Mouse (Mus musculus): Measurements from ENCODE around the gene Ipcef1. TPM values are rescaled to one million over a fixed set of nuclear protein-coding genes. Genes with fewer than 3 reads are reported as not detected.
"Not testable (repeated sequence)": the region's sequence is repeated elsewhere in the genome, so short reads cannot be mapped to it uniquely, and the experiment has no call there.

The Ipcef1 gene
- total RNA-seq, 4 experiments from 2014 or later, result 1.2 to 1.9 (median 1.5) TPM

DNA sequence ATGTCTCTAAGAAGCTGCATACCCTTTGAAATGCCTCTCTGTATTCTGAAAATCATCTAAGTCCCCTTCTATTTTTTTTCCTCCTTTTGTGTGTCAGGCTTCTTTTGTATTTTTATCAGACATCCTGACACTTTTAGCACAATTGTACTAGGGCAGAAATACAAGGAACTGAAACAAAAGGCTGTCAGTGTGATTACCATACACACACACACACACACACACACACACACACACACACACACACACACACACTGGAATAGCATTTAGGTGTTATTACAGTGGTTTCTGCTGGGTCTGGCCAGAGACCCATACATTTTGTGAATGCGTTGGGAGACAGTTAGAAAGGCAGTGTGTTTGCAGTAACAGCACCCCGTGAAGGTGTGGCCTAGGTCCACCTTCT, 18.8 kb downstream of the Ipcef1 start:
- DNase-seq, result no peak

DNA sequence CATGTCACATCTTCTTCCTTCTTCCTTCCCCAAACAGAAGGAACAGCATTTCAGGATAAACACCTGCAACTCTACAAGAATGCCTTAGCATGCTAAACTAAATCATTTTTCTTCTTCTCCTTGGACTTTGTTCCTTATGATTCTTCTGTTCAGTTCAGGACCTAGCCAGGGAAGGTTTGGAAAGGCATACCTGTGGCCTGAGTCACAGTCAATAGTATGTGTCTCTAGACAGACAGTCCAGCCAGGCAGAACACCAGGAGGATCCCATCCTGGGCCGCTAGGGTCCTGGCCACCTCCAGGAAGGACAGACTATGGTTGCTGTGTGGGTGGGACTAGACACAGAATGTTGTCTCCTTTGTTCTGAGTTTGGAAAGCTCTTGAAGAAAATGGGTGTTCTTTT, 27.2 kb downstream of the Ipcef1 start:
- no peak for DNase-seq

DNA sequence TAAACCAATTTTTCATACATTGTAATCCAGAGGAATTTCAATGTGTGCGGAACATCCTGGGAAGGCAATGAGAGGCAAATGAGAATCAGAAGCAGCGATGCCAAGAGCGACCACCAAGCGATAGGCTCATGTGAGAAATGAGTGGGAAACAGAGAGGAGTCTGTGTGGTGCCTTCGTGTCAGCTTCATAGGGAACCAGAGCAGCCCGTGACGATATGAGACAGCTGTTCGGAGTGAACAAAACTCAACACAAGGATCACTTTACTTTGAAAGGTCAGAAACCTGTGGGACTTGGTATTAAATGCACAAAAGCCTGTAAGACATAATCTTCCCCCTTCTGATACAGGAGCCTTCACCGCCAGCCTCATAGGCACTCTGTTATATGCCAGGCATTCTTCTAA, 31.7 kb downstream of the Ipcef1 start:
- DNase-seq, result no peak

DNA sequence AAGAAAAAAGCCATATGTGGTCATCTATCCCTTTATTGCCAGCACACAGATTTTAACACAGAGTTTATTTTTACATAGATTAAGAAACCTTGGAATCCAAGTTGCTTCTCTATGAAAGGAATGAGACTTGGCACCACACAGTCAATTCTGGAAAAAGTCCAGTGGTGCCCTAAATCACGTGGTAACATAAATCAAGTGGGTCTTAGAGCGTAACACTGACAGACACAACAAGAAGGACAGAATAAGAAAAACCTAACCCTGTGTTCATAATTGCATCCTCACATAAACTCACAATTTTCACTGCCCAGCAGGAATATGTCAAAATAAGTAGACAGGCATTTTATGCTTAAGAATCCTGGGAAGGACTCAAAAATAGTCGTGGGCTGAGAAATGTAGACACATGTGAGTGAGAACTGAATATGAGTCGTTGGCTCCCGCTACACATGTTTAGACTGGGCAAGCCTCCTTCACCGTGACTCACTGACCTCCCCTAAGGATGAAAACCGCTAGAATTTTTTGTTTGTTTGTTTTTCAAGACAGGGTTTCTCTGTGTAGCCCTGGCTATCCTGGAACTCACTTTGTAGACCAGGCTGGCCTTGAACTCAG, 32.4 kb downstream of the Ipcef1 start:
- no peak for DNase-seq

DNA sequence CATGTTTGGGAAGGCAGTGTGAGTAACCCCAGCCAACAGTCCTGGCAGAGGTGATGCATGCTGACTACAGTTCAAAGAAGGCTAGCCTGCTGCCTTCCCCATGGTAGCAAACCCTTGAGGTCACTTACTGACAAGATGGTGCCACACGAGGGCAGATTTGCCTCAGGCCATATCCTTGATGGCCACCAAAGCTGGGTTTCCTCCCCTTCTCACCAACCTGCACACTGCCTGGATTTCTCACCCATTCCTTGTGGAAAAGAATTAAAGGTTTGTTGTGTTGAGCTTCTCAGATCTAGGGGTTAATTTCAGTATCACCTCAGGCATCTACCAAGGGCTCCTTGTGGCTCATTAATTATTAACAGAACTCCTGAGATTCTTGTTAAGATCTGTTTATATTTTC, 37.1 kb downstream of the Ipcef1 start:
- no peak for DNase-seq

DNA sequence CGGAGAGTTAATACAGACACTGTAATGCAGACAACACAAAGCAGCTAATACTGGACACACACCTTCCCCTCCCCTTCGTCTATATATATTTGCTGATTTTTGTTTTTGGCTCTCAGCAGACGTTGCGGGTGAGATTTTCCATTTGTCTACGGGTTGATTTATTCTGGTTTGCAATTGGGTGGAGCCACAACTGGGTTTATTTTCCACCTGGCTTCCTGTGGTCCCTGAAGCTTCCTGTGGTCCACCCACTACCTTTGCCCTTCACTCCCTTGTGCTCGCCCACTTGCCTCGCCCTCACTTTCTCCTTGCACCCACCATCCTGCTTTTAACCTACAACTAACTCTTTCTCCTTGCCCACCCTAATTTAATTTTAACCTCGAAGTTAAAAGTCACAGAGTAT, 41.7 kb downstream of the Ipcef1 start:
- DNase-seq, result no peak

DNA sequence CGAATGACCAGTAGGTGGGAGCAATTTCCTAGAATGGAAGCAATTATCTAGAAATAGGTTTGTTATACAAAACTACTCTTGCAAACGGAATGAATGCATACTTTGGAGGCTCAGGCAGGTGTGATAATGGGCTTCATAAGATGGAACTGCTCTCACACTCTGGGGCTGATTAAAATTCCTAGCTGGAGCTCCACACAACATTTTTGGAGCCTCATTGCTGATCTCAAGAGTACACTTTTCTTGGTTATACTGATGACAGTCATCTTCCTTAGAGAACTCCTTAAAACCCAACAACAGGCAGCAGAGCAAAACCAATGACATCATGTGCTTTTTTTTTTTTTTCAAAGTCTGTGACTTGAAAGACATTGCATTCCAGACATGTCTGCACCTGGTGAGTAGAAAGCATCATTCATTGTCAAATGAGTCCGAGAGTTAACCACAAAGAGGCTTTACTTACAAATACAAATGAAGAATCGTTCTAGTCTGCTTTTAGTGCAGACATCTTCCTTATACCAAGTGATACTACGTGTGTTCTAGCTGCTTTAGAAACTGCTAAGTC, 47.2 kb downstream of the Ipcef1 start:
- no peak for DNase-seq

DNA sequence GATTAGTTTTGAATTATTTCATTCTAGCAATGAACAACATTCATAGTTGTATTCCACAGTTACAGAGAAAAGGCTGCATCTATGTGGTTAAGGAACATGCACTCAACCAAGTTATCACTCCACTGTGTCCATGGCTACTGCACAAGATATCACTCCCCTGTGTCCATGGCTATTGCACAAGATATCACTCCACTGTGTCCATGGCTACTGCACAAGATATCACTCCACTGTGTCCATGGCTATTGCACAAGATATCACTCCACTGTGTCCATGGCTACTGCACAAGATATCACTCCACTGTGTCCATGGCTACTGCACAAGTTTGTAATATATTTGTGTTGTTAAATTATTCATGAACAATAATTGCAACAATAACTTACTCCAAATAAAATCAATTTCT, 48.4 kb downstream of the Ipcef1 start:
- DNase-seq, result not testable (repeated sequence)

DNA sequence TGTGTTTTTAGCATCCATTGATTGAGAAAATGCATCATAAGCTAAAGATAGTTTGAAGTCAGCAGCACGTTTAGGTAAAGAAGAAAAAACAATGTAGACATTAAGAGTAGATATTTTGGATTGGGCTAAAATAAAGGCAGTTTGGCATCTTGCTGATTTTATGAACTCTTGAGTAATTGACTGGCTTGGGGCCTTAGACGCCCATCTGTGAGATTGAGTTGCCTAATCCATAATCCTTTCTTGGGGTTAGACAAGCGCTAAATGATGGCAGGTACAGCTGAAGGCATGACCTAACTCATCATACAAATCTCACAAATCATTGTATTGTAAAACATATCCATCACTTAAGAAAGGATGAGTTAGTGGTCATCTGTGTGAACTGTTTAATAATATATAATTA, 52.9 kb downstream of the Ipcef1 start:
- no peak for DNase-seq

DNA sequence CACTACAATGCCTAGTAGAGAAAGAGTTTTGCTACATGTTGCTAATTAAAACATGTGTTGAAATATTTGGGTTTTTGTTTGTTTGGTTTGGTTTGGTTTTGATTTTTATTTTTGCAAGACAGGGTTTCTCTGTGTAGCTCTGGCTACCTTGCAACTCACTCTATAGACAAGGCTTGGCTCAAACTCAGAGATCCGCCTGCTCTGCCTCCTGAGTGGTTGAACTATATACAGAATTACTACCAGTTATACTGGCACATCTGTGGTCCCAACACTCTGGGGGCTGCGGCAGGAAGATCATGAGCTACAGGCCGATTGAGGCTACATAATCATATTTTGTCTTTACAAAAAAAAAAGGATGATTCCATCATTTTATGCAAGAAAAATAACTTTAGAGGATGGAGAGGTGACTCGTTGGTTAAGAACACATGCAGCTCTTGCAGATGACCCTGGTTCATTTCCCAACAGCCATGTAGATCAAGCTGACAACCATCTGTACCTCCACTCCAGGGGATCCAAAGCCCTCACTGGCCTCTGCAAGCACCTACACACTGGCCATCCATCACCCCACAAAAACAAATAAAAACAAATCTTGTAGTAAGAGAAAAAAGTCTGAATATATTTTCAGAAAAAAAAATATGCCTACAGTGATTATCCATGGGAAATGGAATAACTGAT, 53.6 kb downstream of the Ipcef1 start:
- DNase-seq, result no peak

DNA sequence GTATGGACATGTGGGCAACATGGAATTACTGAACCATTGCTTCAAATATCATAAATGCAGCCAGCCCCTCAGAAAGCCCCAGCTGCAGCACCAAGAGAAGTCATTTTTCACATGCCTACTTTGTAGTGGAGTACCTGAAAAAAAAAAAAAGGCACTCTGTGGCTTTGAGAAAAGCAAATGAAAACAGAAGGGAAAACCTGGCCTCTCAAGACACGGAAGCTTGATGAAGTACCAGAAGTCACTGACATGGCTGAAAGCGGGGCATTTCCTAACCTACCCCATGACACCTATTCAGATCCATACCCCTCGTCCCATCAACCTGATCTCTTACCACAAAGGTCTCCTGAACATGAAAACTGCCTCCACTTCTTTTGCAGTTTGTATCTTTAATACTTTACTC, 55.4 kb downstream of the Ipcef1 start:
- no peak for DNase-seq

DNA sequence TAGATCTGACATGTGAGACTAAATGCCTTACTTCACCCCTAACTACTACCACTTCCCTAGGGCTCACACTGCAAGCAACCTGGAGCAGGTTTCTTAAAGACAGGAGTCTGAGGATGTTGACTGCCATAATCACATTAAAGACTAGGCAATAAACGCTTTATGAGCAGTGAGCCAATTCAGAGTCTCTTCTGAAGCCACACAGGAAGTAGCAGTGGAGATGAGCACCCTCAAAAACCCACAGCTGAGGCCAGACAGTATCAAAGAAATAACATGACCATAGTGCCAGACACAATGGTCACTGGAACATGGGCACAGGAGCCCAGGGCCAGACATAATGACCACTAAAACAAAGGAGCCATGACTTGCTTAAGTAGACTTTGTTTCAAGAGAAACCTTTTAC, 63.7 kb downstream of the Ipcef1 start:
- DNase-seq, result no peak

DNA sequence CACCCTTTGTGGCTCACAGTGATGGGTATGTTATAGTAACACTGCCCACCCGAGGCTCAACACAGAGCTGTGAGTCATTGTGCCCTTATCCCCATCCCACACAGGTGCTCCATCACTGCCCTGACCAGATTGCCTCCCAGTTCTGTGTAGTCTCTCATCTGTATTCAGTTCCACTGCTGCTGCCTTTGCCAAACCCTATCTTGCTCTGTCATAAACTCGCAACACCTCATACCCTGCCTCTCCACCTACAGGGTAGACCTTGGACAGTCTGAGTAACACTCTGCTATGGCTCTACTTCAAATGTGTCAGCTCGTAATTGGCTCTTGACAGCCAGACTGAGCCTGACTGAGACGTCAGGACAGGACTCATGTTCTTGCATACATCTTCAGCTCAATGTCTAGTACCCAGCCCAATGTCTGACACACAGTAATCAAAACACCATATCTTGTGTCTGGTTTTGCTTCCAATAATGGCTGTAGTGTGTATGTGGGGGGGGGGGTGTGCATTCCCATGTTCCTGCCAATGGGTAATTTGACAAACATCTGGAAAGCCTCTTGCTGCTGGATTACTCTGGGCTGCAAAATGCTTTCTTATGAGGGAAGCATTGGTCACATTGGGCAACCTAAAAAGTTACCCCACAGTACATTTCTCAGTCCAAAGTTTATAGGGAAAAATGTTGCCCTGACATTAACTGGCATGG, 64.7 kb downstream of the Ipcef1 start:
- no peak for DNase-seq

DNA sequence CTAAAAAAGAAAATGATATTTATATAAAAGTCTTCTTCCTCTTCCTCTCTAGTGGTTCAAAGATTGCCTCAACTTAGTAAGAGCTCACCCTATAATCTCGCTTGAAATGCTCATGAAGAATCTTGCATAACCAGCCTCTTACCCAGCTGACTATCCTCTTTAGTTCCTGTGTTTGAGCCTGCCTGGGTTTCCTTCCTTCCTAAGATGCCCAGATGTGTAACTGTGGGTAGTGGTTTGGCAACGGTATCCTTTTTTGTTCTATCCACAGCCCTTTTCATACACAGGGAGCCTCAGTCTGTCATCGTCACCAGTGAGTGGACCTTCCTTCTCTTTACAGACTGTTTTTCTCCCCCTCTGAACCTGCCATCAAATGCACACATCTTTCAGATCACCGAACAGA, 66.0 kb downstream of the Ipcef1 start:
- no peak for DNase-seq

DNA sequence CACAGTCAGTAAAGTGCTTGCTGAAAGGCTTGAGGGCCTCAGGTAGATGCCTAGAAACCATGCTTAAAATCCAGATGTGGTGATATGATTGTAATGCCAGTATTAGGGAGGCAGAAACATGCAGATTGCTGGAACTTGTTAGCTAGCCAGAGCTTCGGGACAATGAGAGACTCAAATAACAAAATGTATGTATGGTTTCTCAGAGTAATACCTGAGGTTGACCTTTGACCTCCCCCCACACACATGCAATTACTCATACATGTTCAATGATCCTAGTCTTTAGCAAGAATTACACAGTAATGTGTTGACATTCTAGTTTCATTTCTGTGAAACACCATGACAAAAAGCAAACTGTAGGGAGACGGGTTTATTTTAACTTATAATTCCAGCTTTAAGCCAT, 68.8 kb downstream of the Ipcef1 start:
- no peak for DNase-seq

DNA sequence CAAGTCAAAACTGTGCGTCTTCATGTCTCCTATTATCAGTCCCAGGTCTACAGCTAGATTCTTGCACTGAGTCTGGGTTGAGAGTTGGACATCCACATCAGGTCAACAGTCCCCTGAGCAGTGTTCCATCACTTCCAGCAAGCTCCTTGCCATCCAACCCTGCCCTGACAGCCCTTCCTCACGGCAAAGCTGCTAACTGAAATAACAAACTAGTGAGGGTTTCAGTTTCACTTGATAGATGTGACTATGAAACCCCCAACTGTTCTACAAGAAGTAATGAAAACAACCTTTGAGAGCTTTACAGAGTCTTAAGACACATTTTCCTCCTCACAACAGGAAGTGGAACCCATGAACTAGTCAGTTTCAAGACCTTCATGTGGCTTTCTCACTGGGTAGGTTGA, 69.5 kb downstream of the Ipcef1 start:
- DNase-seq, result no peak

DNA sequence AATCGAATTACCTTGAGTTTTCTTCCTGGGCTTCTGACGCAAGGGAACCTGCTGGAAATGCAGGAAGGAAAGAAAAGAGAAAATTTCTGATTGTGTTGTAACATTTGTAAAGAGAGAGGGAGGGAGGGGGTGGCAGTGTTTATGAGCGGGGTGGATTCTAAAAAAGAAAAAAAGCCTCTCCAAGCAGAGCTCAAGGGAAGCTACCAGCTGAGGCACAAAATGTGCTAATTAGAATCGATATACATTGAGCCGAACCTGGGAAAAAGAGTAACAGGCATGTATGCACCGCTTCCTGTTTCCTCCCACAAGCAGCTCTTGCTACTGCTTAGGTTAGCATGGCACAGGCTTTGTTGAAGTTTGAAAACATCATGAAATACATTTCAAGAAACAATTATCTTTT, 72.0 kb downstream of the Ipcef1 start:
- no peak for DNase-seq

DNA sequence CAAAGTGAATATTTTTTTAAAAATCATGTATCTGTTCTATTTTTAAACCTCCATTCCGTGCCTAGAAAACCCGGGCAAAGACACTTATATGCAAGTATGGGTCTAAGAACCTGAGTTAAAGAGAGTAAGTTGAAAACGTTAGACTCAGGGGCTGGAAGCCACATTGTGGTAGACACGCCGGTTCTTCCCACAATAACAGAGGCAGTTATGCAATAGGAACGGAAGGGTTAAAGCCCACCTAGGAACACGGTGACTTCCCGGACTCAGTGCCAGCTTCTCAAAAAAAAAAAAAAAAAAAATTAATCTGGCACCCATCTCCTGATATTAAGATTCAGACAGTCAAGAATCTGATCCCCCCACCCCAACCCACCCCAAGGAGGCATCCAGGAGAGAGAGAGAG, 72.5 kb downstream of the Ipcef1 start:
- no peak for DNase-seq

DNA sequence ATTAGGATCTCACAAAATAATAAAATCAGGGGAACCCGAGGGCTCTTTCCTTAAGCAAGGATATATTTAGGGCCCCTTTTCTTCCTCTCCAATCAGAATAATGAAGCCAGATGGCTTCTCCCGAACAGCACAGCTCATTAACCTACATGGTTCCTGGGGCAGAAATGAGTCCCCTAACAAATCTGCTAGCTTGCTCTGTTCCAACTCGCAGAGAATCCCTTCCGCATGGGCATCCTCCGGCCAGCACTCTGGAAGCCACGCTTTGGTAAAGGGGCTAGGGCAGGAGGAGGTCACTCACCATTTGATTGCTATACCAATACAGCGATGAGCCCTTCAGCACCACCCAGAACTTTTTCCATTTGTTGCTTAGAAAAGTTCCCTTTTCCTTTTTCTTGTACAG, 73.1 kb downstream of the Ipcef1 start:
- DNase-seq, result no peak

DNA sequence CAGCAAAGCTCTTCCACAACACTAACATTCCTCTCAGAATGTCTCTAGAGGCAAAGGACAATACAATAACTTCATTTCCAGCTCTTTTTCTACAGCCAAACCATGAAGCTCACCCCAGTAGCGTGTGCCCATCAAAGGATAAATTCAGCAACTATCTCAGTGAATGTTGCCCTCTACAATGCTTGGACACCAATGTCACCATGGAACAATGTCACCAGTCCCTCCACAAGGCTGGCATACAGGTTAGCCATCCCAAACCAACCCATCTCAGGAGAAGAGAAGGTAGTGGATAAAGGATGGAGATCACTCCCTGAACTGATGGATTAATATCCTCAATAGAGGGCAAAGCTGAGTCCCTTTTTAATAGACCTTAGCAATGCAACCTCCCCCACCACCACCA, 73.5 kb downstream of the Ipcef1 start:
- no peak for DNase-seq

DNA sequence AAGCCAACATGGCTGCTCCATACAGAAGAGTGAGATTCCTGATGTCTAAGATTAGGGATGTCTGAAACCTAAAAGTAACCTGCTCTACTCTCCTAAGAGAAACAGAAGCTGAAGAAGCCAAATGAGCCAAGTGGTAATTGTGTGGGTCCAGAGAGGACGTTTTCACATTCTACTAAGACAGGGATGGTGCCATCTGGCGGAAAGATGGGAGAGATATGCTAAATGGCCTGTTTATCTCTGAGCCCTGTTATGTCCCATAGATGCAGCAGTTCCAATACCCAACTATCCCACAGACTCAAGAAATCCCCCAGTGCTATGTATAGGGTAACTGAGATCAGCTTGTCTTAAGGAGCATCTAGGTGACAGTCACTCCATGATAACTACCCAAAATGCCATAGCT, 74.4 kb downstream of the Ipcef1 start:
- no peak for DNase-seq

DNA sequence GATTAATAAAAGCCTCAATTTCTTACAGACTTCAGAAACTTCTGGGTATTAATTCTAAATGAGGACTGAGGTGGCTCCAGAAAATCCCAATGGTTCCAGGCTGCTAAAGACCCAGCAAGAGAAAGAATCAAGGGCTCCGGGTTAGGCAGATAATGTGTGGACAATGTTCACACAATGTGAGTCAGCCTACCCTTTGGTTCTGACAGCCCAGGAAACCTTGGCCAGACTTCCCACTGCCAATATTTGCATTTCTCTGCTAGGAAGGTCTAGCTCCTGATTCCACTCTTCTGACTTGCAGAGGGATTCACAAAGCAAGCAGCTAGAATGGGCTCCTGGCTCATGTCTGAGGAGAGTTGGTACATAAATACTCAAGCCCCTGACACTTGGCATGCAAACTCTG, 83.9 kb downstream of the Ipcef1 start:
- no peak for DNase-seq

DNA sequence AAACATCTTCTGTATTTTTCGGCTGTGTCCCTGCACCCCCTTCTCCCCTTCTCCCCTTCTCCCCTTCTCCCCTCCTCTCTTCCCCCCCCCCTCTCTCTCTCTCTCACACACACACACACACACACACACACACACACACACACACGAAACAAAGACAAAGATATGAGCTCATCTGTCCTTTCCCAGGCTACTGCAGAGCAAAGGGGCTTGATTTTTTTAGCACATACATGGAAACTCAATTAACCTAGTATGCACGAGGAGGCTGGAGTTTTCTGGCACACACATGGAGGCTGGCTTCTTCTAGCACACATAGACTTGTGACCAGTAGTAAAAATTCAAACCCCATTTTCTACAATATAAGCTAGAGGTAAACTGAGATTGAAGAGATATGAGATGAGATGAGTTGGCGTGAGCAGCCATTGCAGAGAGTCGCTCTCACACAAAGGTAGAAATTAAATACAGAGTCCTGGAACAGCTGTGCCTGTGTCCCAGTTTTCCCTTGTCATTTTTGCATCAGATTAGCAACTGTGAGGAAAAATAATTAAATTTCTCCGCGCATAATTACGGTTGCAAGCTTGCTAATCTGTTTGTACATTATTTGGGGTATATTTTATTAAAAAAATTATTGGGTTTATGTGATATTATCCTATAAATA, 84.6 kb downstream of the Ipcef1 start:
- DNase-seq, result no peak

All from adrenal gland, adult 8-10 months (tissue).